Mouse (Mus musculus) lung, postnatal 0 days (tissue): ENCODE data around the gene Fzd7. TPM values are rescaled to one million over a fixed set of nuclear protein-coding genes. Genes with fewer than 3 reads are reported as not detected.
A peak's percentile ranks its signal among the peaks of the same experiment; 100 is the strongest.

Experiments used
- ATAC-seq: fragments of 200-750 bp; cut with Nextera tagmentation; 2 replicates; pipeline ENCODE4 v1.8.0; 2017; ENCODE audit warnings: moderate library complexity
- DNase-seq: peaks from one replicate; pipeline ENCODE4 v3.0.0-alpha.2; 2016; ENCODE audit warnings: low spot score
- H3K27ac ChIP-seq: fragments of 300-500 bp; sonication (generic); 2 replicates; pipeline ENCODE4 v1.5.1; 2014; ENCODE audit warnings: antibody characterized with exemption, mild to moderate bottlenecking, low read length, mixed read lengths
- H3K27me3 ChIP-seq: fragments of 300-500 bp; sonication (generic); replicated peaks from 2 replicates; pipeline ENCODE4 v1.6.1; 2014; ENCODE audit warnings: low read length, mixed read lengths; ENCODE audit not compliant: insufficient read depth
- H3K36me3 ChIP-seq: fragments of 300-500 bp; sonication (generic); 2 replicates; pipeline ENCODE4 v1.6.1; 2014; ENCODE audit warnings: low read length, mixed read lengths; ENCODE audit not compliant: insufficient read depth
- H3K4me1 ChIP-seq: fragments of 300-500 bp; sonication (generic); 2 replicates; pipeline ENCODE4 v1.6.1; 2014; ENCODE audit warnings: antibody characterized with exemption, low read depth, low read length, mixed read lengths; ENCODE audit not compliant: insufficient read depth
- H3K4me2 ChIP-seq: fragments of 300-500 bp; sonication (generic); replicated peaks from 2 replicates; pipeline ENCODE4 v1.6.1; 2014; ENCODE audit warnings: low read depth, mild to moderate bottlenecking, low read length, moderate library complexity, mixed read lengths
- H3K4me3 ChIP-seq: fragments of 300-500 bp; sonication (generic); 2 replicates; pipeline ENCODE4 v1.5.1; 2014; ENCODE audit warnings: low read depth, low read length
- H3K9ac ChIP-seq: fragments of 300-500 bp; sonication (generic); replicated peaks from 2 replicates; pipeline ENCODE4 v1.6.1; 2014; ENCODE audit warnings: low read depth, mild to moderate bottlenecking
- H3K9me3 ChIP-seq: fragments of 300-500 bp; sonication (generic); 2 replicates; pipeline ENCODE4 v1.6.1; 2016; ENCODE audit warnings: low read length, mixed read lengths
- CTCF ChIP-seq: IDR thresholded peaks from 2 replicates; pipeline ENCODE4 v1.5.1; 2016; ENCODE audit warnings: antibody characterized with exemption, mild to moderate bottlenecking
- EP300 ChIP-seq: IDR thresholded peaks from 2 replicates; pipeline ENCODE4 v1.6.1; 2016; ENCODE audit warnings: antibody characterized with exemption, mild to moderate bottlenecking, control low read depth
- WGBS: fragments of 180-500 bp; shearing (Covaris S2); extraction: QIAGEN DNeasy Blood & Tissue Kit; methylation state at CpG from one replicate; pipeline ENCODE4 v1.1.7; 2014; 5-methylcytosine and 5-hydroxymethylcytosine counted together
- polyA plus RNA-seq: library from polyadenylated mRNA; unstranded; fragments of >200 nt; fragmentation: Nextera tagmentation; extraction: Ambion mirVana; gene quantifications from 2 replicates; pipeline ENCODE4 v1.2.1, GENCODE M21; 2015

The Fzd7 gene
- polyA plus RNA-seq, 1 experiment from 2014 or later, result 7.1 TPM

DNA sequence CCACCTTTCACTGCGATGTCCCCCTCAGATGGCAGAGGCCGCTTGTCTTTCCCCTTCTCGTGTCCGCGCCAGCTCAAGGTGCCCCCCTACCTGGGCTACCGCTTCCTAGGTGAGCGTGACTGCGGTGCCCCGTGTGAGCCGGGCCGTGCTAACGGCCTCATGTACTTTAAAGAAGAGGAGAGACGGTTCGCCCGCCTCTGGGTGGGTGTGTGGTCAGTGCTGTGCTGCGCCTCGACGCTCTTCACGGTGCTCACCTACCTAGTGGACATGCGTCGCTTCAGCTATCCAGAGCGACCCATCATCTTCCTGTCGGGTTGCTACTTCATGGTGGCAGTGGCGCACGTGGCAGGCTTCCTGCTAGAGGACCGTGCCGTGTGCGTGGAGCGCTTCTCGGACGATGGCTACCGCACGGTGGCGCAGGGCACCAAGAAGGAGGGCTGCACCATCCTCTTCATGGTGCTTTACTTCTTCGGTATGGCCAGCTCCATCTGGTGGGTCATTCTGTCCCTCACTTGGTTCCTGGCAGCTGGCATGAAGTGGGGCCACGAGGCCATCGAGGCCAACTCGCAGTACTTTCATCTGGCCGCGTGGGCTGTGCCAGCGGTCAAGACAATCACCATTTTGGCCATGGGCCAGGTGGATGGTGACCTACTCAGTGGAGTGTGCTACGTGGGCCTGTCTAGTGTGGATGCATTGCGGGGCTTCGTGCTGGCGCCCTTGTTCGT is 1.5 kb downstream of the Fzd7 start:
- Histone ChIP-seq H3K27me3 (0 out of 2 replicates have a peak, but pooled peaks cover 4% of the 10 kb centered on the region), H3K27ac (peak overlapping the region; percentile 88), H3K9me3 (no peaks in the 10 kb centered on the region), H3K9ac (peak overlapping the region; percentile 64), H3K36me3 (no peaks in the 10 kb centered on the region), H3K4me3 (peak overlapping the region; percentile 71), H3K4me1 (peaks cover 15% of the 10 kb centered on the region; the same call in 1 of the 2 replicates), H3K4me2 (peak overlapping the region; percentile 94)
- DNase-seq, result peak; percentile 85
- TF ChIP-seq CTCF (peak; percentile 96), EP300 (no peak)
- ATAC-seq, result peak; percentile 25
- WGBS, result 3% methylated on average over 44 of the region's 46 CpGs

DNA sequence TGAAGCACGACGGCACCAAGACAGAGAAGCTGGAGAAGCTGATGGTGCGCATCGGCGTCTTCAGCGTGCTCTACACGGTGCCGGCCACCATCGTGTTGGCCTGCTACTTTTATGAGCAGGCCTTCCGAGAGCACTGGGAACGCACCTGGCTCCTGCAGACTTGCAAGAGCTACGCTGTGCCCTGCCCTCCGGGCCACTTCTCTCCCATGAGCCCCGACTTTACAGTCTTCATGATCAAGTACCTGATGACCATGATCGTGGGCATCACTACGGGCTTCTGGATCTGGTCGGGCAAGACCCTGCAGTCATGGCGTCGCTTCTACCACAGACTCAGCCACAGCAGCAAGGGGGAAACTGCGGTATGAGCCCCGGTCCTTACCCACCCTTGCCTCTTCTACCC is 2.1 kb downstream of the Fzd7 start:
- Histone ChIP-seq H3K36me3 (no peaks in the 10 kb centered on the region), H3K27me3 (0 out of 2 replicates have a peak, but pooled peaks cover 4% of the 10 kb centered on the region), H3K4me3 (peak overlapping the region; percentile 71), H3K27ac (peak overlapping the region; percentile 70), H3K9me3 (no peaks in the 10 kb centered on the region), H3K4me2 (peak overlapping the region; percentile 94), H3K9ac (peak overlapping the region; percentile 13), H3K4me1 (peaks cover 21% of the 10 kb centered on the region; the same call in 1 of the 2 replicates)
- 7% methylated on average over 21 of the region's 21 CpGs for WGBS
- ATAC-seq (no peak), DNase-seq (no peak)
- no peak for TF ChIP-seq CTCF
- TF ChIP-seq EP300, result no peak

DNA sequence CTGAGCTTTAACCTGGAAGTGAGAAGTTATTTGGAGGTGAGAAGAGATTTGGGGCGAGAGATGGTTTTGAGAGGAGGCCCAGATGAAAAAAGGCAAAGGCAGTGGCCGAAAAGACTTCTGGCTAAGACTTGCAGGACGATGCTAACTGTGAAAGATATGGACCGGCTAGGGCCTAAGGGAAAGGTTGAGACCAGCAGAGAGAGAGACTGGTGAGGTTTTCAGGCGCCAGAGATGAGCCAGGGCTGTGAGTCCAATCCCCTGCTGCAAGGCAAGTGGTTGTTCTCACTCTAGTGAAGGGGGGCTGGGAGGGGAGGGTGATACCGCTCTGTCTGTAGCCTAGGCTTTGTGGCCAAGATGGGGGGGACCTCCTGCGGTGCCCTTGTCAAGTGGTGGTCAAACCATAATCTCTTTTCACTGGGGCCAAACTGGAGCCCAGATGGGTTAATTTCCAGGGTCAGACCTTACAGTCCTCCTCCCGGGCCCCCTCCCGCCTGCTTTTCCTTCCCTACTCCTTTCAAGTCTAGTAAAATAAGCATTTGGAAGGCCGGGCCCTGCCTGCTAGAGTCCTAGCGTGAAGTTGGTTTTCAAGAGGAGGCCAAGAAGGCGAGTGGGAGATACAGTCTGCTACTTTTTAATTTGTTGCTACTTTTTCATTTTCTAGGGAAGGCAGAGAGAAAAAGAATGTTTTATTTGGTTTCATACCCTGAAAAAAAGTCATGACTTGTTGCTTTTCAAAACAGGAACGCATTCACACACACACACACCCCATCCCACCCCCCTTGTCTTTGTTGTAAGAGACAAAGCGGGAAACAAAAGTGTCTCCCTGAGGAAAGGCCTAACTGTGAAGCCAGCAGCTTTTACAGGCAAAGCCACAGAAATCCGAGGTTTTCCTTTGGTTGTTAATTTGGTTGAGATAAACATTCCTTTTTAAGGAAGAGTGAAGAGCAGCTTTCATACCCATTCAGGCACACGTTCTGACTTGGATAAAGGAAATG is 2.9 kb downstream of the Fzd7 start:
- peak overlapping the region; percentile 13 for H3K9ac ChIP-seq
- H3K27me3 ChIP-seq, result 0 out of 2 replicates have a peak, but pooled peaks cover 4% of the 10 kb centered on the region
- H3K27ac ChIP-seq, result peak overlapping the region; percentile 70
- TF ChIP-seq EP300, result no peak
- no peak for TF ChIP-seq CTCF
- peak overlapping the region; percentile 71 for H3K4me3 ChIP-seq
- H3K9me3 ChIP-seq, result no peaks in the 10 kb centered on the region
- ATAC-seq (no peak), DNase-seq (peak; percentile 58)
- H3K4me1 ChIP-seq, result peaks cover 22% of the 10 kb centered on the region; the same call in 1 of the 2 replicates
- peak overlapping the region; percentile 94 for H3K4me2 ChIP-seq
- 22% methylated on average over 16 of the region's 16 CpGs for WGBS
- no peaks in the 10 kb centered on the region for H3K36me3 ChIP-seq

DNA sequence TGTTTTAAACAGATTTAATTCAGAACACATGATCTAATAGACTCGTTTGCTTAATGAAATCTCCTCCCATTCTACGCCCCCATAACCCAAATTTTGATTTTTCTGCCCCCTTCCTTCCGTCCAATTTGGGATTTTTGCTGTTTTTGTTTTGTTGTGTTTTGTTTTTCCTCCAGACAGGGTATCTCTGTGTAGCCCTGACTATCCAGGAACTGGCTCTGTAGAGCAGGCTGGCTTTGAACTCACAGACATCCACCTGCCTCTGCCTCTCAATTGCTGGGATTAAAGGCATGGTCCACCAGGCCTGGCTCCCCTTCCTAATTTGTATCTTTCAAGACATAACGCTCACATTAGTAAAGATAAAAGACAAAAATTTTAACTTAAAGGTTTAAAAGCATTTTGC is 3.6 kb downstream of the Fzd7 start:
- no peaks in the 10 kb centered on the region for H3K9me3 ChIP-seq
- DNase-seq (no peak), ATAC-seq (no peak)
- 31% methylated on average over 4 of the region's 4 CpGs for WGBS
- peak overlapping the region; percentile 70; the same call in 1 of the 2 replicates for H3K27ac ChIP-seq
- H3K4me1 ChIP-seq, result peaks cover 23% of the 10 kb centered on the region; the same call in 1 of the 2 replicates
- H3K9ac ChIP-seq, result no peak overlapping the region
- H3K27me3 ChIP-seq, result 0 out of 2 replicates have a peak, but pooled peaks cover 4% of the 10 kb centered on the region
- peak overlapping the region; percentile 71 for H3K4me3 ChIP-seq
- peak overlapping the region; percentile 94 for H3K4me2 ChIP-seq
- no peaks in the 10 kb centered on the region for H3K36me3 ChIP-seq
- TF ChIP-seq EP300 (no peak), CTCF (no peak)

DNA sequence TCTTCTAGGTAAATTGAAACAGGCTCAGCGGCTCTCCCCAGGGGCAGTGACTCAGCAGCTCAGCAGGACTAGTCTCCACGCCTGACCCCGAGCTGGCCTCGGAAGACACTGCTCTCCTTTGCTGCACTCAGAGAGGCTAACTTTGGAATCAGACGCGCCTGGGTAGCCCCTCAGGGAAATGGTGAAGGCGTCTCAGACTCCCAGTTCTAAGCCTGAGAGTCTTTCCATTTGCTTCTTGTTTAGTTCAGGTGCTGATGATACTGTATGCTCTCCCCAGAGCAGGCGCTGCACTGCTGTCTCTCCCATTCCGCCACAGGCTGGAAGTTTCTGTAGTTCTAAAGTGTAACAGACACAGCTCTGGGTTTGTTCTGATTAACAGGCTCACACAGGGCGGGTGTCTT is 5.4 kb downstream of the Fzd7 start:
- Histone ChIP-seq H3K27ac (peak overlapping the region; percentile 77), H3K4me3 (no peak overlapping the region; the same call in 1 of the 2 replicates), H3K4me1 (peaks cover 26% of the 10 kb centered on the region; the same call in 1 of the 2 replicates), H3K9me3 (no peaks in the 10 kb centered on the region), H3K9ac (peak overlapping the region; percentile 23; the same call in 1 of the 2 replicates), H3K36me3 (no peaks in the 10 kb centered on the region), H3K27me3 (0 out of 2 replicates have a peak, but pooled peaks cover 4% of the 10 kb centered on the region), H3K4me2 (peak overlapping the region; percentile 44)
- 13% methylated on average over 10 of the region's 10 CpGs for WGBS
- peak; percentile 56 for DNase-seq
- ATAC-seq, result no peak
- TF ChIP-seq CTCF (no peak), EP300 (no peak)
